In the genomic region with DNA sequence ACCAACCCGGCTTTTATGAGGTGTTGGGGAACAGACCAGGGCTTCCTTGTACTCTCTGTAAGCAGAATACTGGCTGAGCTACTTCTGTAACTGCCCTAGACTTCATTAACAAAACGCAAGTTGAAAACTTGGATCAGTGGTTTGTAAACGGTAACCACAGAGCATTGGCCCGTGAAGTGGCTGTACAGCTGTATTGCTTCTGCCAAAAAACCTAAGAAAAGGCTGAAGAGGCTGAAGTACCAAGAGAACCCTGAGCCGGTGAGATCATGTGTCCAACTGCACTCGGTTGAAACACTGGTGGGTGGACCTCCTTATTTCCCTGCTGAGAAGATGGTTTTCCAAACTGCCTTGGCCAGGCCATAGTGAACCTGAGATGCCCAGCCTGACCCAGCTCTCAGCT, we compare ENCODE assay signal across 13 mouse cellular contexts. TPM values are rescaled to one million over a fixed set of nuclear protein-coding genes. Genes with fewer than 3 reads are reported as not detected.
DNase-seq lines count a peak whose midpoint lies in the region; ATAC-seq lines count a peak whose summit lies in the region.
"Had no signal": no experiment of that assay in that cellular context is flagged by ENCODE, and none has a peak within 500 bp of the region (broad histone marks: within the 10 kb centered on the region; RNA-seq: fewer than 3 reads in every experiment).

No protein-coding gene starts in this region.

- no peak for ATAC-seq in embryonic facial prominence, embryonic 14.5 days (ENCODE audit: low read depth)
- no peak for ATAC-seq in activated CD4-positive, CD25-positive, alpha-beta regulatory T cell, adult 4 months

- no peaks in the 10 kb centered on the region for H3K9me3 ChIP-seq in embryonic facial prominence, embryonic 14.5 days (ENCODE audit: control insufficient read depth, low read length)
- H3K9me3 ChIP-seq in limb, embryonic 10.5 days (replicated peaks), result no peaks in the 10 kb centered on the region
- H3K9me3 ChIP-seq: stomach, embryonic 15.5 days had no signal

- H3K4me2 ChIP-seq in embryonic facial prominence, embryonic 14.5 days (ENCODE audit: low read depth, low read length), result no peak overlapping the region
- H3K4me2 ChIP-seq: midbrain, embryonic 11.5 days; stomach, embryonic 15.5 days had no signal

- DNase-seq in kidney, adult 18-20 months, result peak; percentile 57
- no peak for DNase-seq in kidney, postnatal 4 days
- DNase-seq in embryonic facial prominence, embryonic 14.5 days (ENCODE audit: low spot score), result no peak
- peak; percentile 77 to 84 for DNase-seq in kidney, adult 8-10 months
- no peak for DNase-seq in limb, embryonic 10.5 days (ENCODE audit: low spot score)
- DNase-seq in testis, postnatal 10 days (ENCODE audit: low spot score), result no peak
- DNase-seq: adrenal gland, postnatal 36 days; cerebellum, adult 9-11 months; embryo, embryonic 11 days; thymus, postnatal 14 days had no signal

- 76% methylated on average over 6 of the region's 6 CpGs for WGBS in embryonic facial prominence, embryonic 14.5 days
- WGBS in limb, embryonic 10.5 days, result 92% methylated on average over 6 of the region's 6 CpGs

- no peaks in the 10 kb centered on the region for H3K27me3 ChIP-seq in embryonic facial prominence, embryonic 14.5 days (replicated peaks; ENCODE audit: control insufficient read depth, insufficient read depth, low read length)
- no peaks in the 10 kb centered on the region for H3K27me3 ChIP-seq in limb, embryonic 10.5 days (ENCODE audit: low read depth, poor library complexity, severe bottlenecking)
- H3K27me3 ChIP-seq: stomach, embryonic 15.5 days had no signal

- no peak overlapping the region for H3K9ac ChIP-seq in embryonic facial prominence, embryonic 14.5 days (ENCODE audit: low read depth, low read length)
- H3K9ac ChIP-seq: stomach, embryonic 15.5 days had no signal

- H3K4me1 ChIP-seq in embryonic facial prominence, embryonic 14.5 days (ENCODE audit: control insufficient read depth, insufficient read depth, low read length), result peaks cover 5% of the 10 kb centered on the region
- peaks cover 15% of the 10 kb centered on the region for H3K4me1 ChIP-seq in limb, embryonic 10.5 days

- no peak overlapping the region for H3K4me3 ChIP-seq in embryonic facial prominence, embryonic 14.5 days (ENCODE audit: low read depth, low read length)
- H3K4me3 ChIP-seq in limb, embryonic 10.5 days, result no peak overlapping the region
- H3K4me3 ChIP-seq: stomach, embryonic 15.5 days had no signal

- peaks cover 12% of the 10 kb centered on the region; the same call in 1 of the 2 replicates for H3K36me3 ChIP-seq in embryonic facial prominence, embryonic 14.5 days (ENCODE audit: control insufficient read depth, insufficient read depth, low read length)
- H3K36me3 ChIP-seq in limb, embryonic 10.5 days, result peaks cover 20% of the 10 kb centered on the region
- H3K36me3 ChIP-seq: stomach, embryonic 15.5 days had no signal

- H3K27ac ChIP-seq in embryonic facial prominence, embryonic 14.5 days (replicated peaks; ENCODE audit: low read depth, low read length), result peak overlapping the region; percentile 33
- H3K27ac ChIP-seq in limb, embryonic 10.5 days, result 0 out of 2 replicates have a peak overlapping the region, but pooled peaks have one; percentile 7
- H3K27ac ChIP-seq: stomach, embryonic 15.5 days had no signal

RNA-seq across cellular contexts. Expression of gene Ier5l, which starts 15.7 kb away (rescaled TPM):
- 3.4 TPM in 2 replicates for polyA plus RNA-seq in embryonic facial prominence, embryonic 14.5 days (2014; fragmentation: Nextera tagmentation; extraction: Ambion mirVana)
- polyA plus RNA-seq in limb, embryonic 10.5 days (2016; fragmentation: Nextera tagmentation; extraction: Ambion mirVana), result 2.2 and 2.9 TPM in 2 replicates
- under 1 TPM in 1 of 2 experiments, not detected in 1; 0.16 TPM for polyA plus RNA-seq in activated CD4-positive, CD25-positive, alpha-beta regulatory T cell, adult 4 months (2017; shearing (Covaris generic))

RNA-seq across cellular contexts. Expression of gene Ptpa, which starts 42.5 kb away (rescaled TPM):
- polyA plus RNA-seq in embryonic facial prominence, embryonic 14.5 days (2014; fragmentation: Nextera tagmentation; extraction: Ambion mirVana), result 70.2 and 77.1 TPM in 2 replicates
- polyA plus RNA-seq in limb, embryonic 10.5 days (2016; fragmentation: Nextera tagmentation; extraction: Ambion mirVana), result 172 and 177 TPM in 2 replicates
- polyA plus RNA-seq in activated CD4-positive, CD25-positive, alpha-beta regulatory T cell, adult 4 months (2017; shearing (Covaris generic)), result 10 to 100 TPM; 46.4 to 73.2 TPM

RNA-seq across cellular contexts. Expression of gene Crat, which starts 42.7 kb away (rescaled TPM):
- polyA plus RNA-seq in embryonic facial prominence, embryonic 14.5 days (2014; fragmentation: Nextera tagmentation; extraction: Ambion mirVana), result 43.5 and 46.9 TPM in 2 replicates
- polyA plus RNA-seq in limb, embryonic 10.5 days (2016; fragmentation: Nextera tagmentation; extraction: Ambion mirVana), result 21.9 and 22.9 TPM in 2 replicates
- polyA plus RNA-seq in activated CD4-positive, CD25-positive, alpha-beta regulatory T cell, adult 4 months (2017; shearing (Covaris generic)), result 1 to 10 TPM; 2.9 to 3.5 TPM

Comparison
In these comparisons a context has a peak if more than half of its experiments do, and no peak if none do; other contexts are left out.
1. DNase-seq: peak in kidney, adult 18-20 months (single experiment) and kidney, adult 8-10 months (2 of 2); none in kidney, postnatal 4 days (0 of 2), embryonic facial prominence, embryonic 14.5 days (single experiment), limb, embryonic 10.5 days (single experiment) and testis, postnatal 10 days (single experiment).